Mouse (Mus musculus): Measurements from ENCODE around the gene B3galnt1.

Gene B3galnt1

GRCm38 (mm10) chr3:69563406-69563805 lies 35.4 kb downstream of the B3galnt1 start:
- DNase-seq: no peak

GRCm38 (mm10) chr3:69561686-69562085 lies 37.1 kb downstream of the B3galnt1 start:
- DNase-seq: no peak

- DNase-seq: no peak
Measured at GRCm38 (mm10) chr3:69559975-69560330, 38.8 kb downstream of the B3galnt1 start.

GRCm38 (mm10) chr3:69559316-69559974 lies 39.3 kb downstream of the B3galnt1 start:
- DNase-seq: no peak

GRCm38 (mm10) chr3:69556092-69556778 lies 42.5 kb downstream of the B3galnt1 start:
- DNase-seq: no peak

- DNase-seq: peak; percentile 38
Measured at GRCm38 (mm10) chr3:69555511-69555910, 43.2 kb downstream of the B3galnt1 start.

- peak; percentile 32 for DNase-seq
Measured at GRCm38 (mm10) chr3:69549602-69550001, 49.2 kb downstream of the B3galnt1 start.

- DNase-seq: peak; percentile 60
Measured at GRCm38 (mm10) chr3:69548704-69549455, 49.9 kb downstream of the B3galnt1 start.

- no peak for DNase-seq
Measured at GRCm38 (mm10) chr3:69545017-69545416, 53.7 kb downstream of the B3galnt1 start.

- DNase-seq: no peak
Measured at GRCm38 (mm10) chr3:69543730-69544129, 55.0 kb downstream of the B3galnt1 start.

GRCm38 (mm10) chr3:69542962-69543361 lies 55.8 kb downstream of the B3galnt1 start:
- peak; percentile 78 for DNase-seq

- peak; percentile 31 for DNase-seq
Measured at GRCm38 (mm10) chr3:69535941-69536647, 62.7 kb downstream of the B3galnt1 start.

- no peak for DNase-seq
Measured at GRCm38 (mm10) chr3:69535486-69535885, 63.3 kb downstream of the B3galnt1 start.

- no peak for DNase-seq
Measured at GRCm38 (mm10) chr3:69532687-69533086, 66.1 kb downstream of the B3galnt1 start.

GRCm38 (mm10) chr3:69531511-69531910 lies 67.2 kb downstream of the B3galnt1 start:
- DNase-seq: peak; percentile 38

GRCm38 (mm10) chr3:69529576-69529975 lies 69.2 kb downstream of the B3galnt1 start:
- DNase-seq: no peak

- no peak for DNase-seq
Measured at GRCm38 (mm10) chr3:69527384-69527783, 71.4 kb downstream of the B3galnt1 start.

GRCm38 (mm10) chr3:69525072-69525529 lies 73.7 kb downstream of the B3galnt1 start:
- DNase-seq: no peak

GRCm38 (mm10) chr3:69524356-69525071 lies 74.2 kb downstream of the B3galnt1 start:
- no peak for DNase-seq

All from cerebellum, adult 9-11 months (tissue).